Mouse (Mus musculus): ENCODE measurements at regions not wholly inside any gene's neighbourhood (a gene's known extent, or its start where the extent isn't known, plus 50 kb on each side); places are given as distances from the start of the nearest gene placed in this dataset.

DNA sequence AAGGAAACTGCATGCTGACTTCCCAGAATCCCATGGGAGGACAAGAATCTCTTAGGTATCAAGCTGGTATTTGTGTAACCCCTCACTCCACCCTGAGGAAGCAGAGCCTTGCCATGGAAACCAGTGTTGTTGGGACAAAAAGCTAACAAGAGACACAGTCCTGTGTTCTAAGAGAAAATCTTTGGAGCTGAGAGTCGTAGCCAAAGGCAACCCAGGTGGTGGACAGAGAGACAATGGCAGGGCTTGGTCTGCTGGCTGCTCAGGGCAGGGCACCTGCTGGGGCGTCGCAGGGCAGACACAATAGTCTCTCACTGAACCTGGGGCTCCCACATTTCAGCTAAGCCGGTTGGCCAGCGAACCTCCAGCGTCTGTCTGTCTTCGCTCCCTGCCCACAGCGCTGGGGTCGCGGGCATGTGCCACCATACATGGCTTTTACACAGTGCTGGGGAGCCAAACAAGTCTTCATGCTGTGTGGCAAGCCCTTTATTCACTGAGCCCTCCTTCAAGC lies 161.0 kb upstream of the Sulf2 start:
- Histone ChIP-seq H3K27me3 (no peaks in the 10 kb centered on the region), H3K36me3 (no peaks in the 10 kb centered on the region), H3K27ac (0 out of 2 replicates have a peak overlapping the region, but pooled peaks have one; percentile 28), H3K4me1 (peaks cover 19% of the 10 kb centered on the region), H3K9me3 (no peaks in the 10 kb centered on the region), H3K4me2 (no peak overlapping the region), H3K4me3 (no peak overlapping the region), H3K9ac (no peak overlapping the region)
- ATAC-seq (ENCODE audit: insufficient number of reproducible peaks, insufficient read depth, low FRiP score, low TSS enrichment, low read depth) = no peak
- 26% methylated on average over 10 of the region's 10 CpGs for WGBS

GRCm38 (mm10) chr2:166310438-166310837 lies 155.0 kb upstream of the Sulf2 start:
- no peaks in the 10 kb centered on the region for H3K9me3 ChIP-seq
- no peak for ATAC-seq (ENCODE audit: insufficient number of reproducible peaks, insufficient read depth, low FRiP score, low TSS enrichment, low read depth)
- H3K4me1 ChIP-seq = peaks cover 24% of the 10 kb centered on the region
- no peak overlapping the region for H3K4me2 ChIP-seq
- no peak overlapping the region for H3K27ac ChIP-seq
- no peak overlapping the region for H3K9ac ChIP-seq
- WGBS = 89% methylated on average over 5 of the region's 5 CpGs
- no peak overlapping the region for H3K4me3 ChIP-seq
- H3K36me3 ChIP-seq = no peaks in the 10 kb centered on the region
- no peaks in the 10 kb centered on the region for H3K27me3 ChIP-seq

DNA sequence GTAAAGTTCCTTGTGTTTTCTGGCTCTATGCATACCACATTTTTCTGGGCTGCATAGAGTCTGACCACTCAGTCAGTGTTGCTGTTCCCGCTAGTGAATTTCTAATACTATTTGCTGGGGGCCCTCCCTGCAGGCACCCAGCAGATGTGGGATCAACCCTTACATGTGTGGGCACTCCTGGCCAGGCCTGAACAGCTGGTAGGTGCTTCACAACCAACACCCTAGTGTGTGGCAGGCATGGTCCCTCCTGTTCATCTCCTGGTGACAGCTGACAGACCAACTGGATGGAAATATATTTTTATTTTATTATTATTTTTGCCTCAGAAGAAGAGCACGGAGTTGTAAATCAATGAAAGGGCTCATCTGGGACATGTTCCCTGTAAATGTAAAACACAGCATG lies 154.4 kb upstream of the Sulf2 start:
- no peak overlapping the region for H3K9ac ChIP-seq
- 69% methylated on average over 2 of the region's 2 CpGs for WGBS
- H3K4me1 ChIP-seq = peaks cover 29% of the 10 kb centered on the region
- no peaks in the 10 kb centered on the region for H3K27me3 ChIP-seq
- H3K36me3 ChIP-seq = no peaks in the 10 kb centered on the region
- H3K9me3 ChIP-seq = no peaks in the 10 kb centered on the region
- no peak for ATAC-seq (ENCODE audit: insufficient number of reproducible peaks, insufficient read depth, low FRiP score, low TSS enrichment, low read depth)
- H3K4me2 ChIP-seq = no peak overlapping the region
- H3K4me3 ChIP-seq = no peak overlapping the region
- no peak overlapping the region for H3K27ac ChIP-seq

DNA sequence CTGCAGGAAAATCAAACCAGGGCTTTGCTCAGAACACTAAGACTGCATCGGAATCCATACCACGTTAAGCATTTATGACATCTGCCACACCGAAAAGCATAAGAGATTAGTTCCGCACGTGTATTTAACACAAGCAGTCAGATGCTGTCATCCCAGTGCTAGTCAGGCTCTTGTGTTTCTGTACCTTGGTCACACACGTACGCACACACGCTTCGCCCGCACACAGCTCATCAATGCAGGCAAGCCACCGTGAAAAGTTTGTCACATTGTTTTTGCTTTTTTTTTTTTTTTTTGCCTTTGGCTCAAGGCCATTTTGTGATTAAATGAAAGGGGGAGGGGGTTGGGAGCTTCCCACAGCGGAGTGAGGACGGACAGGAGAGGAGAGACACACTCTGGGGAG lies 152.1 kb upstream of the Sulf2 start:
- Histone ChIP-seq H3K4me2 (no peak overlapping the region), H3K36me3 (no peaks in the 10 kb centered on the region), H3K4me1 (peaks cover 37% of the 10 kb centered on the region), H3K27ac (no peak overlapping the region), H3K27me3 (no peaks in the 10 kb centered on the region), H3K9ac (no peak overlapping the region), H3K4me3 (no peak overlapping the region), H3K9me3 (no peaks in the 10 kb centered on the region)
- WGBS = 34% methylated on average over 13 of the region's 13 CpGs
- ATAC-seq (ENCODE audit: insufficient number of reproducible peaks, insufficient read depth, low FRiP score, low TSS enrichment, low read depth) = no peak

- Histone ChIP-seq H3K27ac (0 out of 2 replicates have a peak overlapping the region, but pooled peaks have one; percentile 11), H3K36me3 (no peaks in the 10 kb centered on the region)
- WGBS = 73% methylated on average over 30 of the region's 30 CpGs
These were observed 149.9 kb upstream of the Sulf2 start for GRCm38 (mm10) chr2:166305044-166306002.

GRCm38 (mm10) chr2:166303854-166304253 lies 148.4 kb upstream of the Sulf2 start:
- H3K27ac ChIP-seq = no peak overlapping the region
- no peak for ATAC-seq (ENCODE audit: insufficient number of reproducible peaks, insufficient read depth, low FRiP score, low TSS enrichment, low read depth)
- WGBS = 64% methylated on average over 2 of the region's 2 CpGs

More at GRCm38 (mm10) chr2:166305044-166306002, 149.9 kb upstream of the Sulf2 start:
- peaks cover 37% of the 10 kb centered on the region for H3K4me1 ChIP-seq
- no peak overlapping the region for H3K4me2 ChIP-seq
- H3K9ac ChIP-seq = no peak overlapping the region
- H3K4me3 ChIP-seq = no peak overlapping the region
- H3K9me3 ChIP-seq = no peaks in the 10 kb centered on the region
- no peak for ATAC-seq (ENCODE audit: insufficient number of reproducible peaks, insufficient read depth, low FRiP score, low TSS enrichment, low read depth)
- H3K27me3 ChIP-seq = no peaks in the 10 kb centered on the region

DNA sequence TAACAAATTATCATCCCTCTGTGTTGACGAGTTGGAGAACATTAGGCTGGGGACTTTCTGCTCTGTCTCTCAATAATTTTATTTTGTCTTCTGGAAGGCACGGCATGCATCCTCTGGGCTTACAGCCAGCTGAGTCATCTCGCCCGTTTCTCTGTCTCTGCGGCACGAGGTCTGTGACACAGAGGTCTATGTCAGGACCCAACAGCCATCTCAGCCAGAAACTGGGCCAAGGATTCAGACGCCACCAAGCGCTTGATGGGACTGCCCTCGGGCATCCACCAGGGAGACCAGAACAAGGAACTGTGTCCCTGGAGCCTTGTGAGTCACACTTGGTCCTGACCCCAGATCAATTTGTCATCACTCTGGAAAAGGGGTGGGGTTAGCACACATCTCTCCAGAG lies 145.7 kb upstream of the Sulf2 start:
- no peaks in the 10 kb centered on the region for H3K9me3 ChIP-seq
- H3K9ac ChIP-seq = no peak overlapping the region
- H3K36me3 ChIP-seq = no peaks in the 10 kb centered on the region
- WGBS = 82% methylated on average over 9 of the region's 9 CpGs
- H3K4me1 ChIP-seq = peaks cover 18% of the 10 kb centered on the region
- no peaks in the 10 kb centered on the region for H3K27me3 ChIP-seq
- no peak overlapping the region for H3K4me2 ChIP-seq
- H3K27ac ChIP-seq = no peak overlapping the region
- no peak overlapping the region for H3K4me3 ChIP-seq
- ATAC-seq (ENCODE audit: insufficient number of reproducible peaks, insufficient read depth, low FRiP score, low TSS enrichment, low read depth) = no peak

More at GRCm38 (mm10) chr2:166303854-166304253, 148.4 kb upstream of the Sulf2 start:
- peaks cover 35% of the 10 kb centered on the region for H3K4me1 ChIP-seq
- no peaks in the 10 kb centered on the region for H3K9me3 ChIP-seq
- no peak overlapping the region for H3K4me2 ChIP-seq
- no peaks in the 10 kb centered on the region for H3K36me3 ChIP-seq
- H3K9ac ChIP-seq = no peak overlapping the region
- no peaks in the 10 kb centered on the region for H3K27me3 ChIP-seq
- H3K4me3 ChIP-seq = no peak overlapping the region

GRCm38 (mm10) chr2:166294672-166295071 lies 139.2 kb upstream of the Sulf2 start:
- H3K27me3 ChIP-seq = no peaks in the 10 kb centered on the region
- WGBS = 45% methylated on average over 10 of the region's 10 CpGs
- no peaks in the 10 kb centered on the region for H3K36me3 ChIP-seq
- H3K9ac ChIP-seq = no peak overlapping the region
- ATAC-seq (ENCODE audit: insufficient number of reproducible peaks, insufficient read depth, low FRiP score, low TSS enrichment, low read depth) = no peak
- H3K9me3 ChIP-seq = no peaks in the 10 kb centered on the region
- H3K27ac ChIP-seq = peak overlapping the region; percentile 33; the same call in 1 of the 2 replicates
- H3K4me3 ChIP-seq = no peak overlapping the region
- peaks cover 39% of the 10 kb centered on the region for H3K4me1 ChIP-seq
- H3K4me2 ChIP-seq = no peak overlapping the region

GRCm38 (mm10) chr2:166292987-166293386 lies 137.5 kb upstream of the Sulf2 start:
- Histone ChIP-seq H3K9ac (no peak overlapping the region), H3K4me1 (peaks cover 39% of the 10 kb centered on the region), H3K9me3 (no peaks in the 10 kb centered on the region), H3K36me3 (no peaks in the 10 kb centered on the region), H3K4me2 (no peak overlapping the region), H3K4me3 (no peak overlapping the region), H3K27me3 (no peaks in the 10 kb centered on the region), H3K27ac (no peak overlapping the region)
- ATAC-seq (ENCODE audit: insufficient number of reproducible peaks, insufficient read depth, low FRiP score, low TSS enrichment, low read depth) = no peak
- WGBS = 85% methylated on average over 6 of the region's 6 CpGs

DNA sequence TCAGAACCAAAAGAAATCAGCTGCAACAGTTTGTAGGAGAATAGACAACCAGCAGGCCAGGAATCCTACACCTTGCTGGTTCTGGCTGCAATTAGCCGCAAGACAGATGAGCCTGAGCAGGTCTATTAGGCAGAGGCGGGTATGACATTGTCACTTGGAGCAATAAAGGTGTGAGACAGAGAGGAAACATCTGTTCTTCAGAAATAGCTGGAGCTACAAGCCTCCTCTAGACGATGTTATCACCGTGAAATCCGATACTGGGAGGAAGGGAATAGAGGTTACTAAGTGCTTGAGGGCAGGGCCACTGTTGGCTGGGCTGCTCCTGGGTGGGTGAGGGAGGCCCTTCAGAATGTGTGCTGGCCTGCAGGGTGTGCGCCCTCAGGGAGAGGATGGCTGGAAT lies 135.8 kb upstream of the Sulf2 start:
- no peak overlapping the region for H3K4me3 ChIP-seq
- WGBS = 13% methylated on average over 6 of the region's 6 CpGs
- H3K4me1 ChIP-seq = peaks cover 39% of the 10 kb centered on the region
- H3K9me3 ChIP-seq = no peaks in the 10 kb centered on the region
- peak overlapping the region; percentile 51; the same call in 1 of the 2 replicates for H3K27ac ChIP-seq
- H3K27me3 ChIP-seq = no peaks in the 10 kb centered on the region
- no peak overlapping the region; the same call in 1 of the 2 replicates for H3K9ac ChIP-seq
- no peaks in the 10 kb centered on the region for H3K36me3 ChIP-seq
- ATAC-seq (ENCODE audit: insufficient number of reproducible peaks, insufficient read depth, low FRiP score, low TSS enrichment, low read depth) = no peak
- H3K4me2 ChIP-seq = no peak overlapping the region

DNA sequence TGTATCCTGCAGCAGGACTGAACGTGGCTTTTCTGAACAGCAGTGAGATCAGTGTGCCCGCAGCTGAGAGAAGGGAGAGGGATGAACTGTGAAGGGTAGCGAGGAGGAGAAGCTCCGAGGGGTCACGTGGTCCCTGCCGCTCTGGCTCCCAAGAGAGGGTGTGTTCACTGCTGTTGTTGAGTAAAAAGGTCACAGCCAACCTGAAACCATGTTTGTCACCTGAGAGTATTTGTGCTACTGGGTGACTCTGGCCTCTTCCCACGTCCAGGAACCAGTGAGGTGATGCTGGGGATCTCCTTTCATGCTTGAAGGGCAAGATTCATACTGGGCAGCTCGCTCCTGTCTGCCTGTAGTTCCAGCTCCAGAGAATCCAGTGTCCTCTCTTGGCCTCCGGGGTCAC lies 135.4 kb upstream of the Sulf2 start:
- no peaks in the 10 kb centered on the region for H3K36me3 ChIP-seq
- peak overlapping the region; percentile 51; the same call in 1 of the 2 replicates for H3K27ac ChIP-seq
- H3K27me3 ChIP-seq = no peaks in the 10 kb centered on the region
- no peak for ATAC-seq (ENCODE audit: insufficient number of reproducible peaks, insufficient read depth, low FRiP score, low TSS enrichment, low read depth)
- H3K9me3 ChIP-seq = no peaks in the 10 kb centered on the region
- H3K4me1 ChIP-seq = peaks cover 38% of the 10 kb centered on the region
- 22% methylated on average over 9 of the region's 9 CpGs for WGBS
- H3K9ac ChIP-seq = no peak overlapping the region; the same call in 1 of the 2 replicates
- no peak overlapping the region for H3K4me2 ChIP-seq
- no peak overlapping the region for H3K4me3 ChIP-seq

DNA sequence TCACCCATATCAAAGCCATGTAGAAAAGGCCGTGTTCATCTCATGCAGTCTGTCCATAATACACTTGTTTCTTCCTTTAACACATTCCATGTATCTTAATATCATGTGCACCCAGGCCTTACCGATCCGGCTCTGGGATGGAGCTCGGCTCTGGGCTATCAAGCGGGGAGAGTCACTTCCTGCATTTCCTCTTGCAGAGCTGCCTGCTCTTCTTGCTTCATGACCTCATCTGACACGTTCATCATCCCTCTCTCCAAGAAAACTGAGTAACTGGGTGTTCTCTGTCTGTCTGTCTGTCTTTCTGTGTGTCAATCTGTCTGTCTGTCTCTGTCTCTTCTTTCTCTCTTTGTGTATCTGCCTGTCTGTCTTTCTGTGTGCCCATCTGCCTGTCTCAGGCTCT lies 133.7 kb upstream of the Sulf2 start:
- H3K36me3 ChIP-seq = no peaks in the 10 kb centered on the region
- H3K27ac ChIP-seq = no peak overlapping the region
- 69% methylated on average over 6 of the region's 6 CpGs for WGBS
- no peaks in the 10 kb centered on the region for H3K27me3 ChIP-seq
- H3K4me1 ChIP-seq = peaks cover 23% of the 10 kb centered on the region
- no peaks in the 10 kb centered on the region for H3K9me3 ChIP-seq
- no peak for ATAC-seq (ENCODE audit: insufficient number of reproducible peaks, insufficient read depth, low FRiP score, low TSS enrichment, low read depth)
- no peak overlapping the region for H3K4me2 ChIP-seq
- no peak overlapping the region for H3K9ac ChIP-seq
- H3K4me3 ChIP-seq = no peak overlapping the region

Data from embryonic facial prominence, embryonic 13.5 days (tissue).